ENCODE assay signal across 9 mouse cellular contexts in genomic region chr9:29220493-29220892, GRCm38 (mm10).
DNase-seq lines count a peak whose midpoint lies in the region; ATAC-seq and TF ChIP-seq lines count a peak whose summit lies in the region.
"Had no signal": no experiment of that assay in that cellular context is flagged by ENCODE, and none has a peak within 500 bp of the region (broad histone marks: within the 10 kb centered on the region; RNA-seq: fewer than 3 reads in every experiment).

No protein-coding gene starts in this region.

- no peak for TF ChIP-seq CTCF in kidney, adult 2 months (conservative IDR thresholded peaks at IDR 0.05; ENCODE audit: insufficient read depth, insufficient read length, low read depth, low read length)
- TF ChIP-seq CTCF in midbrain, postnatal 0 days (IDR thresholded peaks at IDR 0.05): no peak
- no peak for TF ChIP-seq CTCF in stomach, postnatal 0 days (IDR thresholded peaks at IDR 0.05; ENCODE audit: low read depth)

- H3K36me3 ChIP-seq in kidney, adult 2 months (ENCODE audit: control insufficient read depth, insufficient read depth, low read length): no peaks in the 10 kb centered on the region
- H3K36me3 ChIP-seq in midbrain, postnatal 0 days (ENCODE audit: insufficient read depth, low read length): no peaks in the 10 kb centered on the region
- no peaks in the 10 kb centered on the region for H3K36me3 ChIP-seq in stomach, postnatal 0 days (ENCODE audit: control insufficient read depth, insufficient read depth, low read length)
- H3K36me3 ChIP-seq: heart, embryonic 13.5 days had no signal

- no peak overlapping the region for H3K4me2 ChIP-seq in midbrain, postnatal 0 days (ENCODE audit: low read depth, low read length, poor library complexity, severe bottlenecking)
- H3K4me2 ChIP-seq in stomach, postnatal 0 days (replicated peaks; ENCODE audit: low read depth): no peak overlapping the region
- H3K4me2 ChIP-seq: heart, embryonic 13.5 days had no signal

- no peaks in the 10 kb centered on the region for H3K4me1 ChIP-seq in kidney, adult 2 months (ENCODE audit: control insufficient read depth, insufficient read depth, low read length)
- H3K4me1 ChIP-seq in midbrain, postnatal 0 days (ENCODE audit: insufficient read depth, low read length): 0 out of 2 replicates have a peak, but pooled peaks cover 3% of the 10 kb centered on the region
- no peaks in the 10 kb centered on the region for H3K4me1 ChIP-seq in stomach, postnatal 0 days (replicated peaks; ENCODE audit: control insufficient read depth, insufficient read depth)

- WGBS in kidney, adult 2 months: 34% methylated on average over 11 of the region's 11 CpGs
- 34% methylated on average over 11 of the region's 11 CpGs for WGBS in midbrain, postnatal 0 days
- WGBS in stomach, postnatal 0 days: 41% methylated on average over 11 of the region's 11 CpGs

- no peaks in the 10 kb centered on the region for H3K27me3 ChIP-seq in kidney, adult 2 months (replicated peaks; ENCODE audit: control insufficient read depth, insufficient read depth, low read length)
- H3K27me3 ChIP-seq in midbrain, postnatal 0 days (ENCODE audit: insufficient read depth, low read length): no peaks in the 10 kb centered on the region
- H3K27me3 ChIP-seq in stomach, postnatal 0 days (ENCODE audit: control insufficient read depth, insufficient read depth, low read length): no peaks in the 10 kb centered on the region
- H3K27me3 ChIP-seq: heart, embryonic 13.5 days had no signal

- no peak for TF ChIP-seq EP300 in stomach, postnatal 0 days (optimal IDR thresholded peaks at IDR 0.05)

- H3K9ac ChIP-seq in midbrain, postnatal 0 days (replicated peaks; ENCODE audit: low read length, poor library complexity, severe bottlenecking): no peak overlapping the region
- no peak overlapping the region for H3K9ac ChIP-seq in stomach, postnatal 0 days (ENCODE audit: low read length)
- H3K9ac ChIP-seq: heart, embryonic 13.5 days had no signal

- ATAC-seq in midbrain, postnatal 0 days (ENCODE audit: low FRiP score): peak; percentile 38; the same call in 1 of the 2 replicates
- no peak for ATAC-seq in stomach, postnatal 0 days (ENCODE audit: low FRiP score, low TSS enrichment)

- H3K9me3 ChIP-seq in midbrain, postnatal 0 days (ENCODE audit: low read length): no peaks in the 10 kb centered on the region
- H3K9me3 ChIP-seq in stomach, postnatal 0 days (ENCODE audit: control insufficient read depth, low read length): no peaks in the 10 kb centered on the region
- H3K9me3 ChIP-seq: heart, embryonic 13.5 days had no signal

- H3K27ac ChIP-seq in kidney, adult 2 months (ENCODE audit: insufficient read depth, low read depth, low read length): no peak overlapping the region
- no peak overlapping the region for H3K27ac ChIP-seq in midbrain, postnatal 0 days (ENCODE audit: low read depth, low read length)
- H3K27ac ChIP-seq in stomach, postnatal 0 days (replicated peaks): no peak overlapping the region
- H3K27ac ChIP-seq: heart, embryonic 13.5 days; macrophage had no signal

- peak; percentile 47 for DNase-seq in kidney, adult 2 months
- no peak for DNase-seq in kidney, postnatal 14 days
- DNase-seq in cerebellum, adult 9-10 months: peak; percentile 99
- peak; percentile 25 to 58 for DNase-seq in frontal cortex, adult 2 months (ENCODE audit: extremely low spot score in 1 of 2, low spot score in 1 of 2)
- DNase-seq in midbrain, postnatal 0 days (ENCODE audit: low spot score): peak; percentile 83
- no peak for DNase-seq in stomach, postnatal 0 days (ENCODE audit: low spot score)
- no peak for DNase-seq in adrenal gland, postnatal 36 days

- no peak for TF ChIP-seq POLR2A in kidney, adult 2 months (IDR thresholded peaks at IDR 0.05; ENCODE audit: low read depth, low read length)

- H3K4me3 ChIP-seq in kidney, adult 2 months (ENCODE audit: insufficient read depth, low read depth, low read length): no peak overlapping the region
- H3K4me3 ChIP-seq in midbrain, postnatal 0 days (ENCODE audit: low read depth, low read length): no peak overlapping the region
- H3K4me3 ChIP-seq in stomach, postnatal 0 days (ENCODE audit: low read depth, low read length): no peak overlapping the region
- H3K4me3 ChIP-seq: heart, embryonic 13.5 days had no signal

Comparison
In these comparisons a context has a peak if more than half of its experiments do, and no peak if none do; other contexts are left out.
1. DNase-seq: peak in kidney, adult 2 months (single experiment), cerebellum, adult 9-10 months (single experiment), frontal cortex, adult 2 months (2 of 2) and midbrain, postnatal 0 days (single experiment); none in kidney, postnatal 14 days (single experiment), stomach, postnatal 0 days (single experiment) and adrenal gland, postnatal 36 days (0 of 2).